Mouse (Mus musculus) forebrain, postnatal 0 days (tissue): ENCODE measurements around the gene Creld1. TPM values are rescaled to one million over a fixed set of nuclear protein-coding genes. Genes with fewer than 3 reads are reported as not detected.

Source experiments
- ATAC-seq: fragments of 200-750 bp; cut with Nextera tagmentation; 2 replicates; pipeline ENCODE4 v1.8.0; 2017; ENCODE audit warnings: mild to moderate bottlenecking, moderate library complexity
- DNase-seq: peaks from one replicate; pipeline ENCODE4 v3.0.0-alpha.2; 2015
- H3K27ac ChIP-seq: fragments of 300-500 bp; sonication (generic); 2 replicates; pipeline ENCODE4 v1.5.1; 2014; ENCODE audit warnings: low read depth, mild to moderate bottlenecking, antibody characterized with exemption, low read length, moderate library complexity, mixed read lengths
- H3K27me3 ChIP-seq: fragments of 300-500 bp; sonication (generic); 2 replicates; pipeline ENCODE4 v1.6.1; 2014; ENCODE audit warnings: mild to moderate bottlenecking, low read length, mixed read lengths; ENCODE audit not compliant: insufficient read depth
- H3K36me3 ChIP-seq: fragments of 300-500 bp; sonication (generic); 2 replicates; pipeline ENCODE4 v1.6.1; 2014; ENCODE audit warnings: mild to moderate bottlenecking, moderate library complexity; ENCODE audit not compliant: insufficient read depth
- H3K4me1 ChIP-seq: fragments of 300-500 bp; sonication (generic); 2 replicates; pipeline ENCODE4 v1.6.1; 2014; ENCODE audit warnings: antibody characterized with exemption; ENCODE audit not compliant: insufficient read depth
- H3K4me2 ChIP-seq: fragments of 300-500 bp; sonication (generic); 2 replicates; pipeline ENCODE4 v1.6.1; 2014; ENCODE audit warnings: low read depth, mild to moderate bottlenecking, moderate library complexity
- H3K4me3 ChIP-seq: fragments of 300-500 bp; sonication (generic); 2 replicates; pipeline ENCODE4 v1.5.1; 2014; ENCODE audit warnings: low read depth, low read length, mixed read lengths
- H3K9ac ChIP-seq: fragments of 300-500 bp; sonication (generic); 2 replicates; pipeline ENCODE4 v1.6.1; 2014; ENCODE audit warnings: mild to moderate bottlenecking
- H3K9me3 ChIP-seq: fragments of 300-500 bp; sonication (generic); 2 replicates; pipeline ENCODE4 v1.6.1; 2016; ENCODE audit warnings: low read length
- CTCF ChIP-seq: sonication (generic); IDR thresholded peaks from 2 replicates; pipeline ENCODE4 v1.5.1; 2016; ENCODE audit warnings: antibody characterized with exemption, control low read depth, low read depth
- WGBS: fragments of 180-500 bp; shearing (Covaris S2); extraction: QIAGEN DNeasy Blood & Tissue Kit; methylation state at CpG from one replicate; pipeline ENCODE4 v1.1.7; 2014; 5-methylcytosine and 5-hydroxymethylcytosine counted together
- polyA plus RNA-seq: library from polyadenylated mRNA; unstranded; fragments of >200 nt; fragmentation: Nextera tagmentation; extraction: Ambion mirVana; gene quantifications from 2 replicates; pipeline ENCODE4 v1.2.1, GENCODE M21; 2015
- total RNA-seq: library from RNA; depleted of rRNA; stranded (reverse); fragments of >200 nt; gene quantifications from 2 replicates; pipeline ENCODE4 v1.2.3, GENCODE M21; 2014

The Creld1 gene
- total and polyA plus RNA-seq, 2 experiments from 2014 or later, result 34.0 to 52.7 TPM

- ATAC-seq (peak; percentile 88), DNase-seq (peak; percentile 80)
- Histone ChIP-seq H3K4me1 (peaks cover 3% of the 10 kb centered on the region; the same call in 1 of the 2 replicates), H3K27ac (no peak overlapping the region), H3K27me3 (no peaks in the 10 kb centered on the region), H3K9me3 (no peaks in the 10 kb centered on the region), H3K4me2 (peak overlapping the region; percentile 50), H3K9ac (peak overlapping the region; percentile 44), H3K36me3 (peaks cover 49% of the 10 kb centered on the region), H3K4me3 (peak overlapping the region; percentile 33)
- WGBS, result 3% methylated on average over 54 of the region's 54 CpGs
- peak; percentile 80 for TF ChIP-seq CTCF
Observed at GRCm38 (mm10) chr6:113494258-113494788, 11.2 kb downstream of the Creld1 start.

DNA sequence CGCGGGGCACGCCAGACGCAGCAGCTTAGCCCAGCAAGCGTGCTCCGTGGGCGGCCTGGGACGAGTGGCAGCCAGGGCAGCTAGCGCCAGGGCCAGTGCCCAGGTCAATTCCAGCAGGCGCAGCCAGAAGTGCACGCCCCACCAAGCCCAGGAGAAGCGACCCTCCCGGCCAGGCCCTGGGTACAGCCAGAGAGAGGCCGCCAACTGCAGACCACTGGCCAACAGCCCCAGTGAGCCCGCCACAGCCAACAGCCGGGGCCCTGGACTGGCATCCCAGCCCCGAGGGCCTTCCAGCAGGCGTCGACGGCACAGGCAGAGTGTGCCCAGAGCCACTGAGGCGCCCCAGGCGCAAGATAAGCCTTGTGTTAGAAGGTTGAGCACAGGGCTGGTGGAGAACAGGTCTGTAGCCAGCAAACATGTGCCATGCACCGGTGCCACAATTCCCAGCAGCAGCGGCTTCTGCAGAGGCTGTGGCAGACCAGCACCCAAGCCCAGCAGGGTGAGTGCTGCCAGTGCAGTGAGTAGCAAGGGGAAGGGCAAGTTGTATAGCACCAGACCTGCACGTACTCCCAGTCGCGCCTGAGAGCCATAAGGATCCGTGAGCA is 12.1 kb downstream of the Creld1 start:
- H3K4me2 ChIP-seq, result peak overlapping the region; percentile 50; the same call in 1 of the 2 replicates
- no peak overlapping the region for H3K27ac ChIP-seq
- ATAC-seq, result no peak
- H3K27me3 ChIP-seq, result no peaks in the 10 kb centered on the region
- peaks cover 3% of the 10 kb centered on the region; the same call in 1 of the 2 replicates for H3K4me1 ChIP-seq
- WGBS, result 57% methylated on average over 28 of the region's 28 CpGs
- no peak for DNase-seq
- H3K36me3 ChIP-seq, result peaks cover 40% of the 10 kb centered on the region
- H3K4me3 ChIP-seq, result peak overlapping the region; percentile 33; the same call in 1 of the 2 replicates
- 0 out of 2 replicates have a peak overlapping the region, but pooled peaks have one; percentile 6 for H3K9ac ChIP-seq
- no peak for TF ChIP-seq CTCF
- no peaks in the 10 kb centered on the region for H3K9me3 ChIP-seq

DNA sequence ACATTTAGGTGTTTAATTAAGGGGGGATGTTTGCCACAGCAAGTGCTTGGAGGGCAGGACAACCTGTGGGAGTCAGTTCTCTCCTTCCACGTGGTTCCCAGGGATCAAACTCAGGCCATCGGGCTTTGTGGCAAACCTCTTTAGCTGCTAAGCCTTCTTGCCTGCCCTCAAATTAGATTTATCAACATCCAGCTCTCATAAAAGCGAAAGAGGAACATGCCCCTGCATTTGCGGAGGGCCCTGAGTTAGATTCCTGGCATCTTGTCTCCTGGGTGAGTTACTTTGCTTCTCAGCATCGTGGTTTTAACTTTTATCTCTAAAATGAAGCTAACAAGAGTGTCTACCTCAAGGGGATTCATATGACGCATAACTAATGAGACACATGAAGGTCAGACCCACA is 16.2 kb downstream of the Creld1 start:
- H3K36me3 ChIP-seq, result peaks cover 16% of the 10 kb centered on the region
- no peak overlapping the region for H3K4me3 ChIP-seq
- no peak overlapping the region for H3K9ac ChIP-seq
- TF ChIP-seq CTCF, result no peak
- no peak for DNase-seq
- WGBS, result 80% methylated on average over 6 of the region's 6 CpGs
- no peaks in the 10 kb centered on the region for H3K9me3 ChIP-seq
- no peak overlapping the region for H3K27ac ChIP-seq
- H3K4me2 ChIP-seq, result no peak overlapping the region
- H3K27me3 ChIP-seq, result no peaks in the 10 kb centered on the region; the same call in 1 of the 2 replicates
- no peak for ATAC-seq
- H3K4me1 ChIP-seq, result peaks cover 8% of the 10 kb centered on the region

DNA sequence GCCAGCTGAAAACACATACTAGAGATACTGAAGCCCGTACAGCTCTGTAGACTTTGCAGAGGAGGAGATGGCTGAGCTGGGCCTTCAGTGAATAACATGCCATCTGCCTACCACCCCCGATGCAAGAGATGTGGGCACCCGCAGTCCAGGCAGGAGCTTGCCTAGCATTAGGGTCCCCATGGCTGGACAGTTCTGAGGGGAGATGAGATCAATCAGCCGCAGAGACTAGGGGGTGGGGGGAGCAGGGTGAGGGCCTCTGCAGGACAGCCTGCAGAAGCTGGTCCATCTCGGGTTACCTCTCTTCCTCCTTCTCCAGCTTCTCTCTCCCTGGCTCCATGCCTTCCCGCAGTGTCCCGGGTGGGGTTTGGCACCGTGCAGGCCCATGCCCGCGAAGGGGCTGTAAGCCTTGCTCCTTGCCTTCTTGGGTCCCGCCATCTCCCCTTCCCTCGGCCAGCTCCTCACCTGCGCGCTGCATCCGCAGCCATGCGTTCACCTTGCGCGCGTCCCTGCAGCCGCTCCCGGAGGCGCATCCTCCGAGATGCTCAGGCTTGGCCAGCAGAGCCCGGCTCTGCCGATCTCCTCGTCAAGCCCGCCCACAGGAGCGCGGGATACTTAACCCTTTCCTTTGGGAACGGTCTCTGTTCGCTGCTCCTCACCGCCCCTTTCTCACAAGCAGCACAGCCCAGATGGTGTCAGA is 18.4 kb downstream of the Creld1 start, which contains the start of gene Prrt3:
Gene Prrt3 (minus strand): TSS at position 544 of the 697 bp plus-strand sequence.
- Histone ChIP-seq H3K4me3 (peak within 1 kb of the TSS; percentile 68), H3K9me3 (no peaks in the 10 kb centered on the region), H3K27me3 (no peaks in the 10 kb centered on the region; the same call in 1 of the 2 replicates), H3K27ac (peak within 1 kb of the TSS; percentile 40; the same call in 1 of the 2 replicates), H3K36me3 (peaks cover 12% of the 10 kb centered on the region), H3K4me2 (peak within 1 kb of the TSS; percentile 66), H3K4me1 (peaks cover 5% of the 10 kb centered on the region; the same call in 1 of the 2 replicates), H3K9ac (peak within 1 kb of the TSS; percentile 67)
- TF ChIP-seq CTCF, result no peak
- ATAC-seq (peak; percentile 95), DNase-seq (peak; percentile 85)
- 2% methylated on average over 32 of the region's 32 CpGs for WGBS

DNA sequence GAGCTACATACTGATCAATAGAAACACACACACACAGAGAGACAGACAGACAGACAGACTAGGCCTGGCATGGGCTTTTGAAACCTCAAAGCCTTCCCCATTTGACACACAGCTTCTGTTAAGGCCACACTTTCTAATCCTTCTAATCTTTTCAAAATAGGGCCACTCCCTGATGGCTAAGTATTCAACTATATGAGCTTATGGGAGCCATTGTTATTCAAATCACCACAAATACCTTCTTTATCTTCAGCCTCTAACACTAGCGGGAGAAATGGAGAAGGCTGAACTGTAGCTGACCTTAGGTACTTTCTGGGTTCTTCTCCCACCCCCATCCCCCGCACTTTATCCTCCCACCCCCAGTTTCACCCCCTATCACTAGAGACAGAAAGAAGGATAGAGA is 19.7 kb downstream of the Creld1 start:
- no peak for DNase-seq
- H3K27ac ChIP-seq, result no peak overlapping the region
- 51% methylated on average over 2 of the region's 2 CpGs for WGBS

DNA sequence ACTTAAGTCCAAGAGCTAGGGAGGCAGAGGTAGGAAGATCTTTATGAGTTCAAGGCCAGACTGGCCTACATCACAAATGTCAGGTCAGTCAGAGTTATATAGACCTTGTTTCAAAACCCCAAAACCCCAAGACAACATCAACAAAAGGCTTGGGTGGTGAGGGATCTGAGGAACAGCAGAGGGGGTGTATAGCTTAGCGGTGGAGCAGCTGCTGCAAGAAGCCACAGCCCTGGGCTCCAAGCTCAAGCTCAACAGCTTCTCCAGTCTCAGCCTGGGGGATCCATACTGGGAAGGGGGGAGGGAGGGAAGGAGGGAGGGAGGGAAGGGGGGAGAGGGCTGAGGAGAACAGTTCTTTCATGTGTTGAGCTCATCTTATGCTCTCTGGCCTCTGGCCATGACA is 22.6 kb downstream of the Creld1 start:
- Histone ChIP-seq H3K9ac (no peak overlapping the region), H3K9me3 (no peaks in the 10 kb centered on the region), H3K27me3 (no peaks in the 10 kb centered on the region; the same call in 1 of the 2 replicates), H3K4me2 (no peak overlapping the region), H3K36me3 (no peaks in the 10 kb centered on the region), H3K27ac (no peak overlapping the region), H3K4me1 (peaks cover 4% of the 10 kb centered on the region; the same call in 1 of the 2 replicates), H3K4me3 (no peak overlapping the region)
- DNase-seq (no peak), ATAC-seq (no peak)
- 80% methylated on average over 1 of the region's 1 CpGs for WGBS
- no peak for TF ChIP-seq CTCF

More for the DNA sequence above, 19.7 kb downstream of the Creld1 start:
- no peak for TF ChIP-seq CTCF
- H3K4me1 ChIP-seq, result peaks cover 5% of the 10 kb centered on the region; the same call in 1 of the 2 replicates
- ATAC-seq, result no peak
- no peak overlapping the region for H3K9ac ChIP-seq
- no peaks in the 10 kb centered on the region; the same call in 1 of the 2 replicates for H3K27me3 ChIP-seq
- H3K9me3 ChIP-seq, result no peaks in the 10 kb centered on the region
- H3K36me3 ChIP-seq, result peaks cover 5% of the 10 kb centered on the region; the same call in 1 of the 2 replicates
- H3K4me3 ChIP-seq, result no peak overlapping the region
- no peak overlapping the region for H3K4me2 ChIP-seq
